Mouse (Mus musculus) cortical plate, adult 2 months (tissue): Measurements from ENCODE around the gene Ccdc58. TPM values are rescaled to one million over a fixed set of nuclear protein-coding genes. Genes with fewer than 3 reads are reported as not detected.
"Not testable (repeated sequence)": the region's sequence is repeated elsewhere in the genome, so short reads cannot be mapped to it uniquely, and the experiment has no call there.

ENCODE experiments used
- H3K27ac ChIP-seq: fragments of 200-500 bp; 2 replicates; pipeline ENCODE4 v1.5.1; 2012; ENCODE audit warnings: low read length, control low read depth, inconsistent platforms; ENCODE audit not compliant: insufficient read depth
- H3K4me1 ChIP-seq: fragments of 200-500 bp; 2 replicates; pipeline ENCODE4 v1.6.1; 2011; ENCODE audit warnings: low read length; ENCODE audit not compliant: control insufficient read depth, insufficient read depth
- H3K4me3 ChIP-seq: fragments of 200-500 bp; 2 replicates; pipeline ENCODE4 v1.5.1; 2011; ENCODE audit warnings: mild to moderate bottlenecking, low read length, control low read depth; ENCODE audit not compliant: insufficient read depth
- CTCF ChIP-seq: fragments of 200-500 bp; IDR thresholded peaks from 2 replicates; pipeline ENCODE4 v1.5.1; 2011; ENCODE audit warnings: mild to moderate bottlenecking, control low read depth, low read length; ENCODE audit not compliant: insufficient read depth; ENCODE audit errors: extremely low read depth
- POLR2A ChIP-seq: fragments of 200-500 bp; IDR thresholded peaks from 2 replicates; pipeline ENCODE4 v1.6.1; 2011; ENCODE audit warnings: mild to moderate bottlenecking, low read length, control low read depth; ENCODE audit not compliant: insufficient read depth; ENCODE audit errors: extremely low read depth
- polyA plus RNA-seq: library from polyadenylated mRNA; depleted of rRNA; stranded (reverse); fragments of >200 nt; gene quantifications from 2 replicates; pipeline ENCODE4 v1.2.3, GENCODE M21; 2012

Gene Ccdc58
- polyA plus RNA-seq, 1 experiment = 18.7 TPM

GRCm38 (mm10) chr16:36056416-36056815 lies 15.1 kb upstream of the Ccdc58 start:
- no peaks in the 10 kb centered on the region for H3K4me1 ChIP-seq

GRCm38 (mm10) chr16:36057933-36058475 lies 13.5 kb upstream of the Ccdc58 start:
- TF ChIP-seq CTCF (no peak), POLR2A (no peak)
- Histone ChIP-seq H3K4me3 (no peak overlapping the region), H3K27ac (no peak overlapping the region), H3K4me1 (no peaks in the 10 kb centered on the region)

More at GRCm38 (mm10) chr16:36056416-36056815, 15.1 kb upstream of the Ccdc58 start:
- no peak overlapping the region for H3K4me3 ChIP-seq
- no peak for TF ChIP-seq CTCF
- no peak for TF ChIP-seq POLR2A
- no peak overlapping the region for H3K27ac ChIP-seq

GRCm38 (mm10) chr16:36062534-36062933 lies 9.0 kb upstream of the Ccdc58 start:
- H3K27ac ChIP-seq, H3K4me3 ChIP-seq, H3K4me1 ChIP-seq: not testable (repeated sequence)

- Histone ChIP-seq H3K4me1 (no peaks in the 10 kb centered on the region), H3K27ac (0 out of 2 replicates have a peak overlapping the region, but pooled peaks have one; percentile 33), H3K4me3 (no peak overlapping the region)
- TF ChIP-seq CTCF (no peak), POLR2A (no peak)
These were observed 8.2 kb upstream of the Ccdc58 start for GRCm38 (mm10) chr16:36063315-36063714.

- Histone ChIP-seq H3K4me1 (no peaks in the 10 kb centered on the region), H3K27ac (no peak overlapping the region), H3K4me3 (no peak overlapping the region)
- TF ChIP-seq CTCF = no peak
- no peak for TF ChIP-seq POLR2A
These were observed 6.6 kb upstream of the Ccdc58 start for GRCm38 (mm10) chr16:36064904-36065303.

GRCm38 (mm10) chr16:36067694-36068093 lies 3.8 kb upstream of the Ccdc58 start:
- H3K4me1 ChIP-seq = no peaks in the 10 kb centered on the region
- TF ChIP-seq POLR2A (no peak), CTCF (no peak)
- no peak overlapping the region for H3K4me3 ChIP-seq
- no peak overlapping the region for H3K27ac ChIP-seq

- no peaks in the 10 kb centered on the region for H3K4me1 ChIP-seq
- no peak overlapping the region for H3K4me3 ChIP-seq
- TF ChIP-seq CTCF (no peak), POLR2A (no peak)
- H3K27ac ChIP-seq = no peak overlapping the region
These were observed 3.1 kb upstream of the Ccdc58 start for GRCm38 (mm10) chr16:36068356-36068755.

GRCm38 (mm10) chr16:36069819-36070575 lies 1.5 kb upstream of the Ccdc58 start:
- no peak overlapping the region; the same call in 1 of the 2 replicates for H3K4me3 ChIP-seq
- no peaks in the 10 kb centered on the region for H3K4me1 ChIP-seq
- TF ChIP-seq POLR2A (no peak), CTCF (no peak)
- no peak overlapping the region for H3K27ac ChIP-seq

- Histone ChIP-seq H3K4me3 (peak overlapping the region; percentile 67), H3K4me1 (no peaks in the 10 kb centered on the region), H3K27ac (no peak overlapping the region)
- TF ChIP-seq CTCF = no peak
- no peak for TF ChIP-seq POLR2A
These were observed 425 bp upstream of the Ccdc58 start for GRCm38 (mm10) chr16:36071071-36071449.

GRCm38 (mm10) chr16:36072410-36073011 lies 1.0 kb downstream of the Ccdc58 start:
- no peak for TF ChIP-seq CTCF
- no peak for TF ChIP-seq POLR2A
- Histone ChIP-seq H3K27ac (no peak overlapping the region), H3K4me1 (no peaks in the 10 kb centered on the region), H3K4me3 (peak overlapping the region; percentile 67)
